Comparison of ENCODE assay signal across 14 mouse cellular contexts in genomic region chr8:117428524-117429162, GRCm38 (mm10).
DNase-seq lines count a peak whose midpoint lies in the region; ATAC-seq and TF ChIP-seq lines count a peak whose summit lies in the region.
"Had no signal": no experiment of that assay in that cellular context is flagged by ENCODE, and none has a peak within 500 bp of the region (broad histone marks: within the 10 kb centered on the region; RNA-seq: fewer than 3 reads in every experiment).

No protein-coding gene starts in this region.

- no peak overlapping the region for H3K9ac ChIP-seq in neural tube, embryonic 15.5 days (replicated peaks)
- H3K9ac ChIP-seq: embryonic facial prominence, embryonic 13.5 days had no signal

- H3K27ac ChIP-seq in neural tube, embryonic 15.5 days (replicated peaks) = peak overlapping the region; percentile 19; the same call in 1 of the 2 replicates
- H3K27ac ChIP-seq: embryonic facial prominence, embryonic 13.5 days had no signal

- TF ChIP-seq CTCF in brain, embryonic 14.5 days (IDR thresholded peaks at IDR 0.05; ENCODE audit: borderline replicate concordance, extremely low read depth, insufficient read depth, insufficient read length) = no peak

- ATAC-seq in granulocyte monocyte progenitor cell, adult 5-6 weeks (replicated peaks; ENCODE audit: poor library complexity, severe bottlenecking) = peak; percentile 63
- ATAC-seq in neural tube, embryonic 15.5 days (ENCODE audit: low FRiP score) = no peak
- no peak for ATAC-seq in erythroid progenitor cell, adult 5-6 weeks (replicated peaks; ENCODE audit: low FRiP score, poor library complexity, severe bottlenecking)

- no peaks in the 10 kb centered on the region for H3K9me3 ChIP-seq in neural tube, embryonic 15.5 days (replicated peaks)
- H3K9me3 ChIP-seq: embryonic facial prominence, embryonic 13.5 days; megakaryocyte, embryonic 14.5 days had no signal

- no peak overlapping the region for H3K4me2 ChIP-seq in neural tube, embryonic 15.5 days
- H3K4me2 ChIP-seq: embryonic facial prominence, embryonic 13.5 days had no signal

- peaks cover under 1% of the 10 kb centered on the region; the same call in 1 of the 2 replicates for H3K4me1 ChIP-seq in neural tube, embryonic 15.5 days
- H3K4me1 ChIP-seq: embryonic facial prominence, embryonic 13.5 days had no signal

- H3K36me3 ChIP-seq in neural tube, embryonic 15.5 days = peaks cover 61% of the 10 kb centered on the region

- DNase-seq in layer of hippocampus, adult 8-10 months (ENCODE audit: low spot score in 2 of 2) = peak; percentile 39 to 51
- DNase-seq in layer of hippocampus, postnatal 10 days (ENCODE audit: low spot score in 2 of 2) = no peak
- DNase-seq in brain, embryonic 14.5 days (ENCODE audit: low read depth) = peak; percentile 50
- DNase-seq in yolk sac, embryonic 10.5 days (ENCODE audit: low spot score) = no peak
- DNase-seq: cerebellum, postnatal 10 days; gastrocnemius, postnatal 10 days; heart, postnatal 10 days; kidney, adult 11 months; thymus, postnatal 36 days had no signal

- WGBS in neural tube, embryonic 15.5 days = 58% methylated on average over 21 of the region's 21 CpGs

- H3K4me3 ChIP-seq in neural tube, embryonic 15.5 days (replicated peaks) = no peak overlapping the region
- H3K4me3 ChIP-seq: embryonic facial prominence, embryonic 13.5 days; megakaryocyte, embryonic 14.5 days had no signal

- H3K27me3 ChIP-seq in neural tube, embryonic 15.5 days (replicated peaks) = no peaks in the 10 kb centered on the region
- H3K27me3 ChIP-seq: embryonic facial prominence, embryonic 13.5 days; megakaryocyte, embryonic 14.5 days had no signal

- TF ChIP-seq POLR2A in brain, embryonic 14.5 days (IDR thresholded peaks at IDR 0.05; ENCODE audit: borderline replicate concordance, extremely low read depth, insufficient read depth, insufficient read length, poor library complexity, severe bottlenecking) = no peak

Comparison
In these comparisons a context has a peak if more than half of its experiments do, and no peak if none do; other contexts are left out.
1. DNase-seq: peak in layer of hippocampus, adult 8-10 months (2 of 2) and brain, embryonic 14.5 days (single experiment); none in layer of hippocampus, postnatal 10 days (0 of 2) and yolk sac, embryonic 10.5 days (single experiment).